Mouse (Mus musculus) left cerebral cortex, adult 9 months (tissue): ENCODE measurements around the gene Fam53b.

Experiments used
- DNase-seq, 2 experiments: peaks; one replicate each; pipeline ENCODE4 v3.0.0; 2022; ENCODE audit warnings: low spot score in 2 of 2

Gene Fam53b

DNA sequence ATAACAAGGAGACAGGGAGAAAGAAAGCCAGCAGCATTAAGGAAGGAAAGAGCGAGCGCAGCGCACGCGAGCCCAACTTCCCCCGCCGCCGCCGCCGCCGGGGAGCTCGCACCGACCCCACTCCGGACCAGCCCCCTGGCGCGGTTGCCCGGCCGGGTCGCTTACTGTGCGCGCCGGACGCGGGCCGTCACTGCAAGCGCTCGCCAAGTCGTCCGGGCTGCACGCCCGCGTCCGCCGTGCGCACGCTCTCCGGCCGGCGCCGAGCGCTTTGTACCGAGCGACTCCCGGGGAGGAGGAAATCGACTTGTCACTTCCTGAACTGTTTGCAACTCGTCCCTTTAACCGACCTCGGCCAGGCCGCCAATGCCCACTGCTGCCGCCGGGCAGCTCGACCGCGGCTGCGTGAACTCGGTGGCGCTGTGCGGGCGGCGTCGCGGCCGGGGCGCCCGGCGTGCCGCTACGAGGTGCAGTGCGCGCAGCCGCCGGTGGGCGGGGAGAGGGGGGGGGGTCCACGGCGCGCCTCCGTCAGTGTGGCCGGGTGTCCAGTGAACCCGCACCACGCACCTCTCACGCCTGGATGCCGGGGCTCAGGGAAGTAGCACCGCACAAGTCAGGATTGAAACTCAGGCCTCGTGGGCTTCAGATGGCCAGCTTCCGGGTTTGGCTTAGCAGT is at the start of gene Fam53b:
Fam53b (minus strand) TSS at position 471 of the 673 bp plus-strand sequence.
- peak in 1 of 2 experiments; percentile 68 for DNase-seq

DNA sequence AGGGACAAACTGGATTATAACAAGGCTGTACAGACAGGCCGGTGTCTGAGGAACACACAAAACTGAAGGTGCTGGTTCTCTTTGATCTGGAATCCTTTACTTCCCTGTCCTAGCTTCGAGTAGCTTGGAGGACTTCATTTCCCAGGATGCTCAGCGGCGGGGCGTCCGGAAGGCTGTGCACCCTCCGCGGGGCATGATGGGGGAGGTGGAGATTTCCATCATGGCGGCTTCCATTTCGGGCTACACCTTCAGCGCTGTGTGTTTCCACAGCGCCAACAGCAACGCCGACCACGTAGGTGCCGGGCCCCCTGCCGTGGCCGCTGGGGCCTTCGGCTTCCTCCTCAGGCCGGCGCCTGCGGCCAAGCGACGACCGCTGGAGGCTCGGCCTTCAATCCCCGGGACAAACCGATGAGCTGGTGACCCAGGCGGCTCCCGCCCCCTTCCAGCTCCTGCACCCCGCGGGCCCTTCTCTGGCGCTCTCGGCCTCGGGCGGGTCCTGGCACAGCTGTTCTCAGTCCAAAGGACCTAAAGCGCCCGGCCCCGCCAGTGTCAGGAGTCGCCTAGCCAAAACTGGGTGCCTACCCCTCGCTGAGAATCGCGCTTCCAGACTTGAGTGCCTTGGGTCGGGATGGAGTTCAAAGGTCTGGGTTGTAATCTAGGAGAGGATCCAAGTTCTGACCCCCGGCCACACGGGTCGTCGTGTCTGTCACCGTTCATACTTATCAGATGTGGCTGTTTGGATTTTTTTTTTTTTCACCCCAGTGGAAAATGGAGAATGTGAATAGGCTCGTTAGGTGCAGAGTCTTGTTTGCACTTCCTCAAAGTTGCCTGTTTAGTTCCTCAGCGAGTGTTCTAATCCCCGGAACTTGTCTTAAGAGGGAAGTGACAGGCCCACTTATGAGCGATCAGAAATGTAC is 45.6 kb upstream of the Fam53b start, which contains the start of gene Abraxas2:
Abraxas2 (plus strand) TSS at position 184 of the 917 bp plus-strand sequence.
- DNase-seq: peak; percentile 43 to 89

DNA sequence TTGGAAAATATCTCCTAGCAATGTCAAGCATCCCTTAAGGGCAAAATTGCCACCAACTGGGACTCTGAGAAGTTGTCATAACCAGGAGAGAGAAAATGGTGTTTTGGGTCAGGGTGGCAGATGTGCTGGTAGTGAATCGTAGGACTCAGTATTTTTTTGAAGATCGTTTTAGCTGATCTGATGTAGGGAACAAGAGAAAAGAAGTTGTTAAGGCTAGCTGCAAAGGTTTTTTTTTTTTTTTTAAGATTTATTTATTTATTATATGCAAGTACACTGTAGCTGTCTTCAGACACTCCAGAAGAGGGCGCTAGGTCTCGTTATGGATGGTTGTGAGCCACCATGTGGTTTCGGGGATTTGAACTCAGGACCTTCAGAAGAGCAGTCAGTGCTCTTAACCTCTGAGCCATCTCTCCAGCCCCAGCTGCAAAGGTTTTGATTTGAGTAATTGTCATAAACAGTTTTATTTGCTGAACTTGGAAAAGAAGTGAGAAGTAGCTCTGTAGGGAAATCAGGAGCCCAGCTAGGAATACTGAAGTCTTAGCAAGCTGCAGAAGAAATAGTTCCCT is 44.4 kb upstream of the Fam53b start:
- DNase-seq: no peak

DNA sequence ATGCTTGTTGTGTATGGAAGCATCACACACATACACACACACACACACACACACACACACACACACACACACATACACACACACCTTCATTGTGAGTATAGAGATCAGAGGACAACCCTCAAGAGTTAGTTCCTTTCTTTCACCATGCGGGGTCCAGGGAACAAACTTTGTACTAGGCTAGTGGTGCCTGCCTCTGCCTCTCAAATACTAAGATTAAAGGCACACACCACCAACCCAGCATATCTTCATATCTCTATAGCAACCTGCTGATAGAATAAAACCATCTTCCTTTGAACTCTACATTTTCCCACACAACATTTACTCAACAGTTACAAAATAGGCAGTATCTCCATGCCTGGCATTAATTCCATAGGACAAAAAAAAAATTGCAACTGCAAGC is 42.4 kb upstream of the Fam53b start:
- DNase-seq: no peak

DNA sequence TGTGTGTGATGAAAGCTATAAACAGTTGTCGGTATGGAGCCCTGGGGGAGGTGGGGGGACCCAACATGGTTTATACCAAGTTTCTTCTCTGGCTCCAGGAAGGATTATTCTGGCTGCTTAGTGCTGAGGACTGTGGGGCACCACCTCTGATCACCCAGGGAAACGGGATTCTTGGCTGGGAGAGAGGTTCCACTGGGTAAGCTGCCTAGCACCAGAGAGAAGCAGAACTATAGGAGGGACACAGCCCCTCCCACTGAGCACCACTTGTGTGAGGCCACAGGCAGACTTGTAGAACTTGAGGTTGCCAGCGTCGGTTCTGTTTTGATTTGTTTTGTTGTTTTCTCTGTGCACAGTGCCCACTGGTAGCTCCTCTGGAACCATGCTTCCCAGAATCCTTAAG is 40.3 kb upstream of the Fam53b start:
- DNase-seq: no peak

DNA sequence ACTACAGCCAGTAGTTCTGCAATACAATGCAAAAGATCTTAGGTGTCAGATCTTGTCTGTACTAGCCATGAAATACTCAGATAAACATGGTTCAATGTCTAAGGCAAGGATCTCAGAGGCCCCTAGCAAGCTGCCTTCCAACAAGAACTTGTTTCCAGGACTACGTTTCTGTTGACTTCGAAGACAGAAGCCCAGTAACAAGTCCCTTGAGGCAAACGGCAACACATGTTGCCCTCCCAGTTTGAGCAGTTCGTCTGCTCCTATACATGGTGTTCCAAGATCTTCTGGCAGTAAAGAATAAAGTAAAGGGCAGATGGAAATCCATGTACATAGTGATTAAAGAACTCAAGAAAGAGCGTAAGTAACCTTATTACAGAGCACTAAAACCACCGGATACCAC is 39.7 kb upstream of the Fam53b start:
- DNase-seq: no peak

DNA sequence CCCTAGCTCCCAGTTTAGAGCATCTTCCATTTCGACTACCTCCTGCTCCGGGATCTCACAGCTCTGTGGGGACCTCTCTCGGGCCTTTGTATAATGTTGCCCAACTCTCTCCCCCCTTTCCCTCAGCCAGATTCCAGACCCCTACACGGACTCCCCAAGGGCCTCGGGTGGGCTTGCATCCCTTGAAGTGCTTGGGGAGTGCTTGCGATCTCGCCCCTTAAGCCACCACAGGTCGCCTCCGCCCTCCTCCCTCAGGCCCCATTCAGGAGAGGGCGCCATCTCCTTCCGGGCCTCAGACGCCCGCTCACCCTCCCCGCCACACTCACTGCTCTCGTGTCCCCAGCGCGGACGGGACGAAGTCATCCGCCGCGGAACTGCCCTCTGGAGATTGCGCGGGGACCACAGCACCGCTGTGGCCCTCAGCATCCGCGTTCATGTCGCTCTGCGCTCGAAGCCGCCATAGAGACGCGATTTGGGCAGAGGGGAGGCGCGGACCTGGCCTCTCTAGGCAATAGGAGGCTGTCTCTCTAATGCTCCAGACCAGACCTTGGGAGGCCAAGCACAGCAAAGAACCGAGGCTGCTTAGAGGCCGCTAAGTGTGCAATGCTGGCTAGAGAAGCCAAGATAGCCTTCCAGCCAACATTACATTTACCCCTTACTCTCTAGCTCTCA is 38.6 kb upstream of the Fam53b start, which contains the start of gene Eef1akmt2:
Eef1akmt2 (minus strand) TSS at position 501 of the 672 bp plus-strand sequence.
- DNase-seq: peak; percentile 33 to 84

DNA sequence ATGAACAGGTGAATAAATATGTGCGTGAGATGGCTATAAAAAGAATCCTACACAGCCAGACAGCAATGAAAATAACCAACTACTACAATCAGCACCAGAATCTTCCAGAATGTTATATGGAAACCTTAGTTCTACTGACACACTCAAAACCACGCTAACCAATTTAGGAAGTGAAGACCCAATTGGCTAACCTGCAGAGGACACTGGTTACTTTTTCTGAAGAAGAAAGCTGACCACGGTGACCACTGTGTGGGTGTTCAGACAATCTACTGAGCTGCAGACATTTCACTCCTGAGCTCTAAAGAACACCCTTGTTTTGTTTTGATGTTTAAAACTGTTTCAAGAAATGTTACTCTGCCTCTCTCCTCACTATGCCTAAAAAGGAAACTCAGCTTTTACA is 29.5 kb upstream of the Fam53b start:
- DNase-seq: no peak

DNA sequence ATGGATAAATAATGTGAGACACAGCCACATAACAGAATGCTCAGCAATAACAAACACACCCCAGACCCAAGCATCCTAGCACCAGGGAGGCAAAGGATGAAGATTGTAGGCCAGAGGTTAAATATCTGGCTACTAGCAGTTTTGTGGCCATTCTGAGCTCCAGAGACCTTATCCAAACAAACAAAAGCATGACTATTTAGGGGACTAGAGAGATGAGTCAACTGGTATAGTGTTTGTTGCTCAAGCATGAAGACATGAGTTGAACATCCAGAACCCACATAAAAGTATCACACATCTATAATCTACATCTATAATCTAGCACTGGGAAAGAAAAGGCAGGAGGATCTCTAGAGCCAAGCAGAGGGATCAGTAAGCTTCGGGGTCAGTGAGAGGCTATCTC is 28.8 kb upstream of the Fam53b start:
- no peak for DNase-seq

DNA sequence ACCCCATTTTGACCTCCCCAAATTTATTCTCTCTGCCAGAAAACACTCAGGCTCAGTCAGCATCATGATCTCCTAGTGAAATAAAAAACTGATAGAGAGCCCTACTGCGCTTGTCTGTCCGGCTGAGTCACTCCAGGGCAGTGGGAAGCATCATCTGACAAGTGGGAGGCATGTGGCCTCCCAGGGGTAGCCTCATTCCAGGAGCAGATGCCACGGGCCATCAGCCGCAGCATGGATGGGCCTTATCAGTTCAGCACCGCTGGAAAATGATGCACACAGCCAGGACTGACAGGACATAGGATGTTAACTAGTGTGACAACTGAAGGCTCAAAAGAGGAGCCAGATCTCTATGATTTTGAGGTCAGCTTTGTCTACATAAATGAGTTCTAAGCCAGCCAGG is 27.6 kb upstream of the Fam53b start:
- no peak for DNase-seq

DNA sequence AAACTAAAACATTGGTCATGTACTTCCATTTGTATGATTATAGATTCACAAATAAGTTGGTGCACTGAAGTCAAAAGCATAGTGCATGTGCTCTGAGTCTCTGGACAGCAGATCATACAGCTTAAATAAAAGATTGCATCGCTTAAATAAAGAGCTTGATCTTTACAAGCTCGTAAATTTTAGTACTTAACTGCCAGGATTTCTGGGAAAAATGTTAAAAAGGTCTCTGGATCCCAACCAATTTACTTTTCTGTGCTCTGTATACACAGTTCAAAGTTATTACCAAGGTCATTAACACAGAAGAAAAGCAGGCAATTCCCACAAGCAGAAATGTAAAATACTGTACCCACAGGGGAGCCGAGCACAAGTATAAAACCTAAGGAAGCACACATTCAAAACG is 17.3 kb upstream of the Fam53b start:
- DNase-seq: no peak

DNA sequence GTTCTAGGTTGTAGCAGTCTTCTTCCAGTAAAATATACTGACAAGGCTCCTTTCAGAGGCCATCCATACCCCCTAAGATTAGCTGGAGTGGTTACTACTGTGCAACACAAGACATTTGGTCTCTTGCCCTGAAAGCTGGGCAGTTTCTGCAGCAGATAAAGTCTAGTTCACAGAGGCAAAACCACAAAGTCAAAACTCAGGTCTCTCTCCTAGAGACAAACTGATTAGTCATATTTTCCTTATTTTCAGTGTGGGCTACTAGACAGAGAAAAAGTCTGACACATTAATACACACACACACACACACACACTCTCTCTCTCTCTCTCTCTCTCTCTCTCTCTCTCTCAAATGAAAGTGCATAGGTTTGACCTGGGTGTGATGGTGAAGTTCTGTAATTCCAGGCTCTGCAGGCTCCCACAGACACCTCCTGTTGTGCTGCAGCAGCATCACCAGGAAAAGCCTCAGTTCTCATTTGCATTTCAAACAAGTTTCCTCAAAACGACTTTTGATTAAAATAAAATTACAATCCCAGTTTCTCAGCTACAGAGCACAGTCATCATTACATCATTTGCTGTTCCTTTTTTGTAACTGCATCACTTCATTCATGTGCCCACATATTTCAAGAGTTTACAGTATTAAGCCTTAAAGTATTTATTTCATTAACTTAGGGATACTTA is 10.8 kb upstream of the Fam53b start:
- no peak for DNase-seq

DNA sequence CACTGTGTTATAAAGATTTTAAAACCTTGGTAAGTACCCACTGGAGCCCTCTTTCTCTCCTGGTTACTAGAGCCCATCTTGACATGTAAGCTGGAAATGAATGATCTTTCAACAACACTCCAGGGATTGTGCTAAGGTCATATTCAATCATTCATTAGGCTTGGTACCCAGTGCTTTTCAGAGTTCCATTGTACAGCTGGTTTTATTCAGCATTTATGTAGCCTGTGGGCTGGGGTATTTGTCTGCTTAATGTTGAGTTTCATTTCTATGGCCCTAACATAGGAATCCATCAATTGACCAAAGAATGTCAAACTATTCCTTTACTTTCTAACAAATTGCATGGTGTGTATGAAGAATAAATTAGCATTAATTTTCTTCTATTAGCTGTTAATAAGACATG is 10.1 kb upstream of the Fam53b start:
- DNase-seq: no peak

DNA sequence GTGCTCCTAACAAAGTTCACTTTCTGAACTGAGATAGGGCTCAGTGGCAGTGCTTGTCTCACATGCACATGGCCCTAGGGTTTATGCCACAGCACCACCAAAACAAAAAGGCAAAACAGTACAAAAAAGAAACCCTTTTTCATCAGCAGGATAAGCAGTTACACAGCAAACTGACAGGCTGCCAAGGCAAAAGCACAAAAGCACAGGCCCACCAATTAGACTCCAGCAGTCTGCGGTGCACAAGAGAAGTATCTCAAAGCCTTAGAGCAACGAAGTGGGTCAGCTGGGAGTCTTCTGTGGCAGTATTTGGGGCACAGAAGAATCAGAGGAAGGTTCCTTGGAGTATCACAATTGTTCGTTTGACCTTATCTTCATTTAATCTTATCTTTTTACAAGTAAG is 7.0 kb upstream of the Fam53b start:
- DNase-seq: no peak

DNA sequence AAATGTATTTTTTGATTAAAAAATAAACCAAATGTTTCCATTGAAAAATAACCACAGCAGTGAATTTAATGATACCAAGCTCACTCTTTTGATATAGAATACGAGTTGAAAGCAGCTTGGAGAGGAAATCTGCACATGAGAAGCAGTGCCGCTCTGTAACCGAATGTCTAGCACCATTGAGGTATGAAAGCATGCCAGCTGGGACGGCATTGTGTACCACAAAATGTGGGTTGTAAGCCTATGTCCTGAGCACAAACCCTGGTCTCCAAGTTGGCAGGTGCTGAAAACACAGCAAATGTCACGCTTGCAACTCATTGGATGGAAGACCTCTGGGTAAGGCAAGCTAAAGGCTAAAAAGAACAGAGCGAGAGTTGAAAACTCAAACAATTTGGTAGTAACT is 3.4 kb upstream of the Fam53b start:
- DNase-seq: no peak

DNA sequence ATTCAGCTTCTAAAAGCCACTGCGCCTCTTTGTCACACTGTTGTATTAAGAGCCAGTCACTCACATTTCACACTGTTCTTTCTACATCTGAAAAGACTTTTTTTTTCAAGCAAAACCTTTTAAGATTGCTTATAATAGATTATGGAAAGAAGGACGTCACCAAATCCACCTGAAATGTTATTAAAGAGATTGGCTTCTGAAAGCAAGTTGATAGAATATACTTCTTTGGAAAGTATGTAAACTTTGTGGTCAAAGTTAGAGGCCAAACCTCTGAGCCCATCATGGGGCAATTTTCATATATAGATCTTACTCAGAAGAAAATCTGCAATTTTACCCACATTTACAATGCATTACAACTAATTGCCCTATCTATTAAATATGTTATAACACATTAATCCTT is 2.8 kb upstream of the Fam53b start:
- DNase-seq: no peak

DNA sequence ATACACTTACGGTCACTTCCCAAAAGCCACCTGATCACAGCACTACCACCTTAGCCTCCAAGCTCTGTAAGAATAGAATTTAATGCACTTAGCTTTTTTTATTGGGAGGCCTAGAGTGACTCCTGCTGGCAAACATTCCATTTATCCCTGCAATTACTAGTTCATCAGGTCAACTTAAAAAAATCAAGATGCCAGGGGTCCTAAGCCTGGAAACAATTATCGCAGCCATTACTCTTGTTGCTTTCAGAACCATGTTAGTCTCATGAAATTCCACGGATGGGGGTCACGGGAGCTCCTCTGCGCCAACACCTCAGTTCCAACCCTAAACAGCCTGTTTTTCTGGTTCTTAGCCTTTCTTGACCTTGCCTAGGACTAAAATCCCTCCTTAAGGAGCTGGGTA is 1.4 kb upstream of the Fam53b start:
- no peak for DNase-seq

DNA sequence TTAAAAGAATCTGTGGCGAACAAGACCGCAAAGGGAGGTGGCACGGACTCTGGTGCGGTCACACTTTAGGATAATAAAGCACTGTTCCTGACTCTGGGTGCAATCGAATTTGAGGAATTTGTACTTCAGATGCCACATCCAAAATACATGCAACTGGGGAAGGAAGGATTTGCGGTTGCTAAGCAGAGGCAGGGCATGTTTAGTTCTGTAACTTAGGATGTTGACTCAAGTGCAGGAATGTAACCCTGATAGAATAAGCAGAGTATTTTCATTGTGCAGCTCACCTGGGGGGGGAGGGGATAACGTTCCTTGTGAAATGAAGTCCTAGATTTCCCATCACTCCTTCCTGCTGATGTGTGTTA is 384 bp upstream of the Fam53b start:
- no peak for DNase-seq

DNA sequence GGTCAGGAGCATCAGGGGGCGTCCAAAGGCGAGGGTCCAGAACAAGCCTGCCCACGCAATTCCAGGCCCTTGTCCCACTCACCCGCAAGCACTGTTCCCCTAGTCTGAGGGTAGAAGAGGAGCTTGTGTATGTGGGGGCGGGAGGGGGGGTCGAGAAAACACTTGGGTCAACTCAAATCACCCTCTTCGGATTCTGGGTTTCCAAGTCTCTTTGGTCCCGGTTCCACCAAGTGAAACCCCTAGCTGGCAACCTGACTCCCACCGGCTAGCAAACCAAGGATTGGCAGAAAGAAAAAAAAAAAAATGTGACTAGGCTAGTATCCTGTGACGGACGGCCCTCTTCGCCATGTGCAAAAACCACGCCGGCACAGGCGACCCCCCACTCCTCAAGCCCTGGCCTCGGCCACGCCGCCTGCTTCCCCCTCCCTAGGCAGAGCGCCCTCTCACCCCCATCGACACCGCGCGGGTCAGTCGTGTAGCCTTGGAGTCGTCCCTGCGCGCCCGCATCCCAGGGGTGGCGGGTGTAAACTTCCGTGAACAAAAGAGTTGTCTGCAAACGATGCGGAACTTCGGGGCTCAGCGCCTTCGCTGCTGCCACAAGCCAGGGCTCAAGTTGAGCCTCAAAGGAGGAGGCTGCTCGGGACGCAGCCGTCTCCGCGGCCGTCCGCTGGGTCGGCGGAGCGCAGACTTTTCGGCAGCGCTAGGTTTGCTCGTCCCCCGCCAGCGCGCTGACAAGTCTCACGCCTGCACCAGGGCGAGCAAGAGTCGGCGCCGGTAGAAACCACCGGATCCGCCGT is 869 bp downstream of the Fam53b start:
- DNase-seq: no peak

DNA sequence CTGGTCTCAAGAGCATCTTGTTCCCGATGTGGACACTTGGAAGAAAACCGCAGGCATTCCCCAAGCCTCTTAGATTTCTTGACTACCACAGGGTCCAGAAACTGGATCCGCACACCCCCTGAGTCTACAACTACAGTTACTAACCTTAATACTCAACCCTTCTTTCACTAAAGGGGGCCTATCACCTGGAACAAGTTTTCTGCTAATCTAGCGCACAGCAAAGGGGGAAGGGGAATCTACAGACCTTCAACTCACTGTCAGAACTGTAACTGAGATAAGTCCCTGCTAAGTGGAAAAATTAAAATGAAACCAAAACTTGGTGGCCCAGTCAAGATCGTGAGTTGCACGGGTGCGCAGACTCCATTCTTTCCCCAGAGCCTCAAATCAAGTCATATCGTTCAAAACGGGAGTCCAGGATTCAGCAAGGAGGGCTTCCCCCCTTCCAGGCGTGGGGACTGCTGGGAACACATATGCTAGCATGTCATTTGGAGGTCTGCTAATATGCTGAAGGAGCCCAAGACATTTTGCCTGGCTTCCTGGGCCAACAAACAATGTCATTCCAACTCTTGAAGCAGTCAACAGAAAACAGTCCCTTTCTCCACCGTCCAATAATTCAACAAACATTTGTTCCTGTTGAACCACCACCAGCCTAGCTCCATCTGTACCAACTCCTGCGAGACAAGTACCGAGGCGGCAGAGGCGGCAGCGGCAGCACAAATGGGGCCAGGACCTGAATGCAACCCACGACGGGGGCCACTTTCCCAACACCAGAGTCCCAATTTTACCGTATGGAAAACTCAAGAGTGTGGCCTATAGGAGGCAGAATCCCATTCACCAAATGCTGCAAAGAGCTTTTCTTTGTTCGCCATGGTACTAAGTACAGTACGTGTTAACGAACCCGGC is 1.7 kb downstream of the Fam53b start:
- DNase-seq: no peak
